Mouse (Mus musculus) liver, postnatal 0 days (tissue): ENCODE results near the gene Gng11. TPM values are rescaled to one million over a fixed set of nuclear protein-coding genes. Genes with fewer than 3 reads are reported as not detected.

ENCODE experiments used
- ATAC-seq: fragments of 200-750 bp; cut with Nextera tagmentation; 2 replicates; pipeline ENCODE4 v1.8.0; 2017; ENCODE audit warnings: mild to moderate bottlenecking, moderate library complexity
- DNase-seq: peaks from one replicate; pipeline ENCODE4 v3.0.0-alpha.2; 2016
- H3K27ac ChIP-seq: fragments of 300-500 bp; sonication (generic); 2 replicates; pipeline ENCODE4 v1.5.1; 2014; ENCODE audit warnings: antibody characterized with exemption, moderate library complexity, mild to moderate bottlenecking, low read depth
- H3K27me3 ChIP-seq: fragments of 300-500 bp; sonication (generic); 2 replicates; pipeline ENCODE4 v1.6.1; 2014; ENCODE audit warnings: low read length, control low read depth, mixed read lengths; ENCODE audit not compliant: insufficient read depth
- H3K36me3 ChIP-seq: fragments of 300-500 bp; sonication (generic); replicated peaks from 2 replicates; pipeline ENCODE4 v1.6.1; 2014; ENCODE audit warnings: mild to moderate bottlenecking, control low read depth, low read length, moderate library complexity, mixed read lengths; ENCODE audit not compliant: insufficient read depth
- H3K4me1 ChIP-seq: fragments of 300-500 bp; sonication (generic); 2 replicates; pipeline ENCODE4 v1.6.1; 2014; ENCODE audit warnings: antibody characterized with exemption, mild to moderate bottlenecking, control low read depth; ENCODE audit not compliant: insufficient read depth
- H3K4me2 ChIP-seq: fragments of 300-500 bp; sonication (generic); 2 replicates; pipeline ENCODE4 v1.6.1; 2014; ENCODE audit warnings: low read depth, mild to moderate bottlenecking, low read length, moderate library complexity, mixed read lengths
- H3K4me3 ChIP-seq: fragments of 300-500 bp; sonication (generic); 2 replicates; pipeline ENCODE4 v1.5.1; 2014; ENCODE audit warnings: low read depth, low read length
- H3K9ac ChIP-seq: fragments of 300-500 bp; sonication (generic); replicated peaks from 2 replicates; pipeline ENCODE4 v1.6.1; 2014; ENCODE audit warnings: mild to moderate bottlenecking, moderate library complexity
- H3K9me3 ChIP-seq: fragments of 300-500 bp; sonication (generic); 2 replicates; pipeline ENCODE4 v1.6.1; 2016; ENCODE audit warnings: mild to moderate bottlenecking, control low read depth, low read length, mixed read lengths
- CTCF ChIP-seq: sonication (generic); IDR thresholded peaks from 2 replicates; pipeline ENCODE4 v1.5.1; 2016; ENCODE audit warnings: antibody characterized with exemption, low read depth
- EP300 ChIP-seq: IDR thresholded peaks from 2 replicates; pipeline ENCODE4 v1.6.1; 2016; ENCODE audit warnings: antibody characterized with exemption, low read depth, mild to moderate bottlenecking
- WGBS: fragments of 180-500 bp; shearing (Covaris S2); extraction: QIAGEN DNeasy Blood & Tissue Kit; methylation state at CpG from one replicate; pipeline ENCODE4 v1.1.7; 2014; ENCODE audit not compliant: insufficient replicate concordance; 5-methylcytosine and 5-hydroxymethylcytosine counted together
- polyA plus RNA-seq: library from polyadenylated mRNA; unstranded; fragments of >200 nt; fragmentation: Nextera tagmentation; extraction: Ambion mirVana; gene quantifications from 2 replicates; pipeline ENCODE4 v1.2.1, GENCODE M21; 2015

Gng11 gene
- polyA plus RNA-seq, 1 experiment from 2014 or later = 36.9 TPM

DNA sequence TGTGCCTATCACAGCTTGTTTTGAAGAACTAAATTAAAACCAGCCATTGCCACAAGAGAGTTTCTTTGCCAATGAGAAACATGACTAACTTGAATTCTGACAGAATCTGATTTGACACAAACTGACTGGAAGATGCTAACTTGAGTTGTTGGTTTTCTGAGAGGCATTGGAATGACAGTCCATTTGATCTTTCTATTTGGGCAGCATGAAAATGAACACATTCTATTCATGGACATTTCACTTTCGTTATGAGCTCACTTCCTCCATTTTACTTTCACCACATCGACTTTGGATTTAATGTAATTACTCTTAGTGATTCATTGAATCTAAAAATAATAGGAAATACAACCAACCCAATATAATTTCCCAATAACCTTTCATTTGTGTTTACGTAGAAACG lies 50.7 kb downstream of the Gng11 start:
- Histone ChIP-seq H3K9ac (no peak overlapping the region), H3K27ac (no peak overlapping the region), H3K4me2 (no peak overlapping the region), H3K4me3 (no peak overlapping the region), H3K4me1 (no peaks in the 10 kb centered on the region), H3K27me3 (no peaks in the 10 kb centered on the region), H3K9me3 (no peaks in the 10 kb centered on the region), H3K36me3 (no peaks in the 10 kb centered on the region)
- no peak for DNase-seq
- no peak for ATAC-seq
- 79% methylated on average over 4 of the region's 4 CpGs for WGBS
- TF ChIP-seq EP300 = no peak
- no peak for TF ChIP-seq CTCF

Other genes starting within 250 kb of the Gng11 start
- gene Calcr, start 239.2 kb upstream of the Gng11 start, polyA plus RNA-seq = not detected in 2 replicates
- 34.0 and 35.9 TPM in 2 replicates for gene Tfpi2, start 15.0 kb upstream of the Gng11 start, polyA plus RNA-seq
- 0.08 and 0.27 TPM in 2 replicates for gene Gngt1, start 10.1 kb upstream of the Gng11 start, polyA plus RNA-seq
- 50.1 and 62.2 TPM in 2 replicates for gene Bet1, start 83.1 kb downstream of the Gng11 start, polyA plus RNA-seq